Mouse (Mus musculus): ENCODE measurements around the gene Map3k13.
"Not testable (repeated sequence)": the region's sequence is repeated elsewhere in the genome, so short reads cannot be mapped to it uniquely, and the experiment has no call there.

DNA sequence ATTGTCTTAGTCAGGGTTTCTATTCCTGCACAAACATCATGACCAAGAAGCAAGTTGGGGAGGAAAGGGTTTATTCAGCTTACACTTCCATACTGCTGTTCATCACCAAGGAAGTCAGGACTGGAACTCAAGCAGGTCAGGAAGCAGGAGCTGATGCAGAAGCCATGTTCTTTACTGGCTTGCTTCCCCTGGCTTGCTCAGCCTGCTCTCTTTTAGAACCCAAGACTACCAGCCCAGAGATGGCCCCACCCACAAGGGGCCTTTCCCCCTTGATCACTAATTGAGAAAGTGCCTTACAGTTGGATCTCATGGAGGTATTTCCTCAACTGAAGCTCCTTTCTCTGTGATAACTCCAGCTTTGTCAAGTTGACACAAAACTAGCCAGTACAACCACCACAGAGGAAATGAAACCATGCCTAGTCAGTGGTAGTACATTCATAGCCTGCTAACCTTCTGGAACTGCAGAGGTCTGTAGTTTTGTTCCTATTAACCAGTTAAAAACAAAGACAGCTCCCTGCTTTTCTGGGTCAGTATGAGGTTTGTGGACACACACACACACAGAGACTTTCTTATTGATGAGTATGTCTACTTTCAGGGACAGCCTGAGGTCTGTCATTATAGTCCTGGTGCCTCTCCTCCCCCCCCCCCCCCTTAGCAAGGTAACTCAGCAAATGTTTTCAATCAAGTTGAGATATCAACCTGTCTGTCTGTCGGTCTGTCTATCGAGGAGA is 901 bp upstream of the Map3k13 start:
- TF ChIP-seq CTCF (IDR thresholded peaks at IDR 0.05; ENCODE audit: borderline replicate concordance, insufficient read depth, low read depth, low read length); POLR2A (IDR thresholded peaks at IDR 0.05; ENCODE audit: borderline replicate concordance, insufficient read depth, low read length): not testable (repeated sequence)
